In the genomic region with DNA sequence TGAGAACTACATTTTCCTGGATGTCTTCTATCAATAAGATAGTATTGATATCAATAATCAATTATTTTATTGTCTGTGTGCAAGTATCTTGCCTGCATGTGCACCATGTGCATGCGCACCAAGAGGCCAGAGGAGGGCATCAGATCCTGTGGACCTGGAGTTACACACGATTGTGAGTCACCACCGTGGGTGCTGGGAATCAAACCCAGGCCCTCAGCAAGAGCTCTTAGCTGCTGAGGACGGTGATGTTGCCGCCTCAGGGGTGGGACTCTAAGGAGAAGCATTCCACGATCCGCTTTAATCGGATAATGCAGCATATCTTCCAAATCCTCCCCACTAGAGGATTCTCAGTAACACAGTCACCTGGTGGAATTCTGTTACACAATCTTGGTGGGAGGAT, we compare ENCODE assay signal across 17 mouse cellular contexts. TPM values are rescaled to one million over a fixed set of nuclear protein-coding genes. Genes with fewer than 3 reads are reported as not detected.
DNase-seq lines count a peak whose midpoint lies in the region; ATAC-seq and TF ChIP-seq lines count a peak whose summit lies in the region.
"Had no signal": no experiment of that assay in that cellular context is flagged by ENCODE, and none has a peak within 500 bp of the region (broad histone marks: within the 10 kb centered on the region; RNA-seq: fewer than 3 reads in every experiment).

No protein-coding gene starts in this region.

- H3K27me3 ChIP-seq in hindbrain, embryonic 14.5 days (ENCODE audit: control insufficient read depth, insufficient read depth, low read length) = no peaks in the 10 kb centered on the region
- H3K27me3 ChIP-seq in midbrain, postnatal 0 days (ENCODE audit: insufficient read depth, low read length) = no peaks in the 10 kb centered on the region
- H3K27me3 ChIP-seq in stomach, postnatal 0 days (ENCODE audit: control insufficient read depth, insufficient read depth, low read length) = no peaks in the 10 kb centered on the region
- peaks cover 10% of the 10 kb centered on the region; the same call in 1 of the 2 replicates for H3K27me3 ChIP-seq in heart, embryonic 11.5 days (ENCODE audit: control insufficient read depth, insufficient read depth, low read length)
- H3K27me3 ChIP-seq: CH12.LX; embryonic facial prominence, embryonic 12.5 days had no signal

- H3K36me3 ChIP-seq in hindbrain, embryonic 14.5 days (replicated peaks; ENCODE audit: control insufficient read depth, insufficient read depth) = 0 out of 2 replicates have a peak, but pooled peaks cover 3% of the 10 kb centered on the region
- H3K36me3 ChIP-seq in midbrain, postnatal 0 days (ENCODE audit: insufficient read depth, low read length) = 0 out of 2 replicates have a peak, but pooled peaks cover 3% of the 10 kb centered on the region
- H3K36me3 ChIP-seq in stomach, postnatal 0 days (ENCODE audit: control insufficient read depth, insufficient read depth, low read length) = no peaks in the 10 kb centered on the region
- no peaks in the 10 kb centered on the region for H3K36me3 ChIP-seq in heart, embryonic 11.5 days (ENCODE audit: control insufficient read depth, insufficient read depth, low read length)

- no peak overlapping the region for H3K9ac ChIP-seq in hindbrain, embryonic 14.5 days
- no peak overlapping the region for H3K9ac ChIP-seq in midbrain, postnatal 0 days (replicated peaks; ENCODE audit: low read length, poor library complexity, severe bottlenecking)
- no peak overlapping the region for H3K9ac ChIP-seq in stomach, postnatal 0 days (ENCODE audit: low read length)
- no peak overlapping the region for H3K9ac ChIP-seq in heart, embryonic 11.5 days (ENCODE audit: low read depth, low read length)
- H3K9ac ChIP-seq: embryonic facial prominence, embryonic 12.5 days had no signal

- H3K4me3 ChIP-seq in hindbrain, embryonic 14.5 days (replicated peaks; ENCODE audit: low read length) = no peak overlapping the region
- H3K4me3 ChIP-seq in midbrain, postnatal 0 days (ENCODE audit: low read depth, low read length) = no peak overlapping the region; the same call in 1 of the 2 replicates
- H3K4me3 ChIP-seq in stomach, postnatal 0 days (ENCODE audit: low read depth, low read length) = no peak overlapping the region
- no peak overlapping the region for H3K4me3 ChIP-seq in heart, embryonic 11.5 days (ENCODE audit: low read depth, low read length)
- H3K4me3 ChIP-seq: heart, adult 2 months had no signal

- H3K9me3 ChIP-seq in hindbrain, embryonic 14.5 days (ENCODE audit: control insufficient read depth, low read length) = no peaks in the 10 kb centered on the region
- no peaks in the 10 kb centered on the region for H3K9me3 ChIP-seq in midbrain, postnatal 0 days (ENCODE audit: low read length)
- H3K9me3 ChIP-seq in stomach, postnatal 0 days (ENCODE audit: control insufficient read depth, low read length) = no peaks in the 10 kb centered on the region
- H3K9me3 ChIP-seq in heart, embryonic 11.5 days (replicated peaks; ENCODE audit: control insufficient read depth, low read length) = peaks cover 3% of the 10 kb centered on the region; the same call in 1 of the 2 replicates
- H3K9me3 ChIP-seq: embryonic facial prominence, embryonic 12.5 days had no signal

- TF ChIP-seq CTCF in midbrain, postnatal 0 days (IDR thresholded peaks at IDR 0.05) = peak; percentile 31
- TF ChIP-seq CTCF in stomach, postnatal 0 days (IDR thresholded peaks at IDR 0.05; ENCODE audit: low read depth) = no peak

- peak overlapping the region; percentile 88 for H3K4me2 ChIP-seq in hindbrain, embryonic 14.5 days (replicated peaks)
- peak overlapping the region; percentile 91 for H3K4me2 ChIP-seq in midbrain, postnatal 0 days (ENCODE audit: low read depth, low read length, poor library complexity, severe bottlenecking)
- H3K4me2 ChIP-seq in stomach, postnatal 0 days (replicated peaks; ENCODE audit: low read depth) = no peak overlapping the region
- no peak overlapping the region for H3K4me2 ChIP-seq in heart, embryonic 11.5 days

- H3K27ac ChIP-seq in hindbrain, embryonic 14.5 days = no peak overlapping the region
- no peak overlapping the region for H3K27ac ChIP-seq in midbrain, postnatal 0 days (ENCODE audit: low read depth, low read length)
- H3K27ac ChIP-seq in stomach, postnatal 0 days (replicated peaks) = no peak overlapping the region
- no peak overlapping the region for H3K27ac ChIP-seq in heart, embryonic 11.5 days (ENCODE audit: low read depth, low read length)
- H3K27ac ChIP-seq: embryonic facial prominence, embryonic 12.5 days; heart, adult 2 months had no signal

- TF ChIP-seq EP300 in stomach, postnatal 0 days (optimal IDR thresholded peaks at IDR 0.05) = no peak

- peak; percentile 34 to 41 for DNase-seq in cerebellum, adult 18-20 months
- DNase-seq in cerebellum, postnatal 10 days = no peak
- DNase-seq in cerebellum, adult 8-10 months = peak; percentile 48
- no peak for DNase-seq in hindbrain, embryonic 14.5 days (ENCODE audit: low spot score)
- DNase-seq in midbrain, postnatal 0 days (ENCODE audit: low spot score) = no peak
- no peak for DNase-seq in stomach, postnatal 0 days (ENCODE audit: low spot score)
- DNase-seq: adrenal gland, adult 2 months; heart, adult 2 months; kidney, adult 2 months; kidney, postnatal 14 days; layer of hippocampus, adult 9-11 months; lung, postnatal 14 days; right cerebral cortex, postnatal 14 days; thymus, postnatal 25 days had no signal

- no peak for ATAC-seq in hindbrain, embryonic 14.5 days (ENCODE audit: low FRiP score)
- ATAC-seq in midbrain, postnatal 0 days (ENCODE audit: low FRiP score) = no peak
- no peak for ATAC-seq in stomach, postnatal 0 days (ENCODE audit: low FRiP score, low TSS enrichment)
- ATAC-seq in heart, embryonic 11.5 days (replicated peaks; ENCODE audit: insufficient number of reproducible peaks, low FRiP score, low TSS enrichment) = no peak

- peaks cover 35% of the 10 kb centered on the region for H3K4me1 ChIP-seq in hindbrain, embryonic 14.5 days (replicated peaks; ENCODE audit: control insufficient read depth, insufficient read depth, low read length)
- H3K4me1 ChIP-seq in midbrain, postnatal 0 days (ENCODE audit: insufficient read depth, low read length) = peaks cover 18% of the 10 kb centered on the region
- no peaks in the 10 kb centered on the region; the same call in 1 of the 2 replicates for H3K4me1 ChIP-seq in stomach, postnatal 0 days (replicated peaks; ENCODE audit: control insufficient read depth, insufficient read depth)
- H3K4me1 ChIP-seq in heart, embryonic 11.5 days (ENCODE audit: control insufficient read depth, insufficient read depth, low read length) = peaks cover 4% of the 10 kb centered on the region; the same call in 1 of the 2 replicates

- 96% methylated on average over 8 of the region's 8 CpGs for WGBS in hindbrain, embryonic 14.5 days
- 94% methylated on average over 8 of the region's 8 CpGs for WGBS in midbrain, postnatal 0 days
- WGBS in stomach, postnatal 0 days = 96% methylated on average over 8 of the region's 8 CpGs
- WGBS in heart, embryonic 11.5 days (ENCODE audit: insufficient replicate concordance) = 92% methylated on average over 8 of the region's 8 CpGs

RNA-seq across cellular contexts. Expression of a gene that starts 2.2 kb away (rescaled TPM):
- polyA plus RNA-seq in hindbrain, embryonic 14.5 days (2014; fragmentation: Nextera tagmentation; extraction: Ambion mirVana) = 31.9 and 35.5 TPM in 2 replicates
- total RNA-seq in midbrain, postnatal 0 days (2014; rRNA removed) = 22.3 and 25.2 TPM in 2 replicates
- 25.9 and 26.8 TPM in 2 replicates for polyA plus RNA-seq in midbrain, postnatal 0 days (2015; fragmentation: Nextera tagmentation; extraction: Ambion mirVana)
- polyA plus RNA-seq in stomach, postnatal 0 days (2015; fragmentation: Nextera tagmentation; extraction: Ambion mirVana) = 2.6 and 3.5 TPM in 2 replicates
- 4.4 and 6.2 TPM in 2 replicates for polyA plus RNA-seq in heart, embryonic 11.5 days (2014; fragmentation: Nextera tagmentation; extraction: Ambion mirVana)

Comparison
In these comparisons a context has a peak if more than half of its experiments do, and no peak if none do; other contexts are left out.
1. DNase-seq: peak in cerebellum, adult 18-20 months (2 of 2) and cerebellum, adult 8-10 months (single experiment); none in cerebellum, postnatal 10 days (0 of 2), hindbrain, embryonic 14.5 days (single experiment), midbrain, postnatal 0 days (single experiment) and stomach, postnatal 0 days (single experiment).
2. H3K4me2 ChIP-seq: peak in hindbrain, embryonic 14.5 days (single experiment) and midbrain, postnatal 0 days (single experiment); none in stomach, postnatal 0 days (single experiment) and heart, embryonic 11.5 days (single experiment).